Mouse (Mus musculus): ENCODE data around the gene Birc5. TPM values are rescaled to one million over a fixed set of nuclear protein-coding genes. Genes with fewer than 3 reads are reported as not detected.

Birc5 gene
- total and polyA plus RNA-seq, 3 experiments = 131 to 241 (median 184) TPM

- Histone ChIP-seq H3K36me3 (replicated peaks) (peaks cover 94% of the 10 kb centered on the region), H3K27me3 (ENCODE audit: insufficient read depth, low read length) (no peaks in the 10 kb centered on the region), H3K4me3 (ENCODE audit: low read depth, low read length) (no peak overlapping the region), H3K9me3 (replicated peaks) (no peaks in the 10 kb centered on the region), H3K4me1 (ENCODE audit: insufficient read depth, low read depth, low read length) (peaks cover 88% of the 10 kb centered on the region)
- DNase-seq (ENCODE audit: low spot score) (no peak), ATAC-seq (ENCODE audit: extremely low read depth, insufficient number of reproducible peaks, low FRiP score, poor library complexity, severe bottlenecking) (no peak)
- no peak for TF ChIP-seq TAL1 (conservative IDR thresholded peaks at IDR 0.05; ENCODE audit: low read depth, low read length)
- no peak for TF ChIP-seq POLR2AphosphoS5 (IDR thresholded peaks at IDR 0.05; ENCODE audit: insufficient replicate concordance, low read depth, low read length)
- no peak for TF ChIP-seq GATA1 (IDR thresholded peaks at IDR 0.05; ENCODE audit: borderline replicate concordance, low read length)
- no peak for TF ChIP-seq CTCF (IDR thresholded peaks at IDR 0.05; ENCODE audit: low read depth, low read length)
- TF ChIP-seq GATA2 (IDR thresholded peaks at IDR 0.05; ENCODE audit: borderline replicate concordance, low read depth, low read length) = no peak
Measured at GRCm38 (mm10) chr11:117820173-117820572, 28.9 kb upstream of the Birc5 start.

GRCm38 (mm10) chr11:117821868-117822267 lies 27.2 kb upstream of the Birc5 start:
- H3K27me3 ChIP-seq (ENCODE audit: insufficient read depth, low read length) = no peaks in the 10 kb centered on the region
- peaks cover 77% of the 10 kb centered on the region for H3K36me3 ChIP-seq (replicated peaks)
- no peak for ATAC-seq (ENCODE audit: extremely low read depth, insufficient number of reproducible peaks, low FRiP score, poor library complexity, severe bottlenecking)
- H3K4me1 ChIP-seq (ENCODE audit: insufficient read depth, low read depth, low read length) = peaks cover 89% of the 10 kb centered on the region
- H3K9me3 ChIP-seq (replicated peaks) = no peaks in the 10 kb centered on the region
- TF ChIP-seq GATA1 (IDR thresholded peaks at IDR 0.05; ENCODE audit: borderline replicate concordance, low read length) (no peak), CTCF (IDR thresholded peaks at IDR 0.05; ENCODE audit: low read depth, low read length) (no peak), TAL1 (conservative IDR thresholded peaks at IDR 0.05; ENCODE audit: low read depth, low read length) (no peak), GATA2 (IDR thresholded peaks at IDR 0.05; ENCODE audit: borderline replicate concordance, low read depth, low read length) (no peak), POLR2AphosphoS5 (IDR thresholded peaks at IDR 0.05; ENCODE audit: insufficient replicate concordance, low read depth, low read length) (no peak)
- H3K4me3 ChIP-seq (ENCODE audit: low read depth, low read length) = peak overlapping the region; percentile 40; the same call in 1 of the 2 replicates
- no peak for DNase-seq (ENCODE audit: low spot score)

- Histone ChIP-seq H3K36me3 (replicated peaks) (peaks cover 68% of the 10 kb centered on the region), H3K27me3 (ENCODE audit: insufficient read depth, low read length) (no peaks in the 10 kb centered on the region), H3K4me1 (ENCODE audit: insufficient read depth, low read depth, low read length) (peaks cover 91% of the 10 kb centered on the region), H3K9me3 (replicated peaks) (no peaks in the 10 kb centered on the region), H3K4me3 (ENCODE audit: low read depth, low read length) (peak overlapping the region; percentile 10; the same call in 1 of the 2 replicates)
- TF ChIP-seq TAL1 (conservative IDR thresholded peaks at IDR 0.05; ENCODE audit: low read depth, low read length) (no peak), POLR2AphosphoS5 (IDR thresholded peaks at IDR 0.05; ENCODE audit: insufficient replicate concordance, low read depth, low read length) (no peak), CTCF (IDR thresholded peaks at IDR 0.05; ENCODE audit: low read depth, low read length) (no peak), GATA2 (IDR thresholded peaks at IDR 0.05; ENCODE audit: borderline replicate concordance, low read depth, low read length) (no peak), GATA1 (IDR thresholded peaks at IDR 0.05; ENCODE audit: borderline replicate concordance, low read length) (no peak)
- DNase-seq (ENCODE audit: low spot score) = no peak
- no peak for ATAC-seq (ENCODE audit: extremely low read depth, insufficient number of reproducible peaks, low FRiP score, poor library complexity, severe bottlenecking)
Measured at GRCm38 (mm10) chr11:117822728-117823241, 26.3 kb upstream of the Birc5 start.

GRCm38 (mm10) chr11:117823411-117823810 lies 25.6 kb upstream of the Birc5 start:
- Histone ChIP-seq H3K9me3 (replicated peaks) (no peaks in the 10 kb centered on the region), H3K36me3 (replicated peaks) (peaks cover 62% of the 10 kb centered on the region), H3K4me3 (ENCODE audit: low read depth, low read length) (no peak overlapping the region), H3K27me3 (ENCODE audit: insufficient read depth, low read length) (no peaks in the 10 kb centered on the region), H3K4me1 (ENCODE audit: insufficient read depth, low read depth, low read length) (peaks cover 90% of the 10 kb centered on the region)
- DNase-seq (ENCODE audit: low spot score) (no peak), ATAC-seq (ENCODE audit: extremely low read depth, insufficient number of reproducible peaks, low FRiP score, poor library complexity, severe bottlenecking) (no peak)
- TF ChIP-seq POLR2AphosphoS5 (IDR thresholded peaks at IDR 0.05; ENCODE audit: insufficient replicate concordance, low read depth, low read length) (no peak), TAL1 (conservative IDR thresholded peaks at IDR 0.05; ENCODE audit: low read depth, low read length) (no peak), GATA1 (IDR thresholded peaks at IDR 0.05; ENCODE audit: borderline replicate concordance, low read length) (no peak), GATA2 (IDR thresholded peaks at IDR 0.05; ENCODE audit: borderline replicate concordance, low read depth, low read length) (no peak), CTCF (IDR thresholded peaks at IDR 0.05; ENCODE audit: low read depth, low read length) (no peak)

GRCm38 (mm10) chr11:117824060-117824969 lies 24.7 kb upstream of the Birc5 start:
- peaks cover 52% of the 10 kb centered on the region for H3K36me3 ChIP-seq (replicated peaks)
- DNase-seq (ENCODE audit: low spot score) = peak; percentile 70
- 0 out of 2 replicates have a peak, but pooled peaks have one; percentile 36 for ATAC-seq (ENCODE audit: extremely low read depth, insufficient number of reproducible peaks, low FRiP score, poor library complexity, severe bottlenecking)
- H3K9me3 ChIP-seq (replicated peaks) = no peaks in the 10 kb centered on the region
- peaks cover 89% of the 10 kb centered on the region for H3K4me1 ChIP-seq (ENCODE audit: insufficient read depth, low read depth, low read length)
- TF ChIP-seq POLR2AphosphoS5 (IDR thresholded peaks at IDR 0.05; ENCODE audit: insufficient replicate concordance, low read depth, low read length) (no peak), CTCF (IDR thresholded peaks at IDR 0.05; ENCODE audit: low read depth, low read length) (peak; percentile 75)
- no peaks in the 10 kb centered on the region for H3K27me3 ChIP-seq (ENCODE audit: insufficient read depth, low read length)
- peak overlapping the region; percentile 79 for H3K4me3 ChIP-seq (ENCODE audit: low read depth, low read length)

- ATAC-seq (ENCODE audit: extremely low read depth, insufficient number of reproducible peaks, low FRiP score, poor library complexity, severe bottlenecking) (peak; percentile 50), DNase-seq (ENCODE audit: low spot score) (peak; percentile 75)
- Histone ChIP-seq H3K27me3 (ENCODE audit: insufficient read depth, low read length) (no peaks in the 10 kb centered on the region), H3K9me3 (replicated peaks) (no peaks in the 10 kb centered on the region), H3K36me3 (replicated peaks) (peaks cover 44% of the 10 kb centered on the region), H3K4me1 (ENCODE audit: insufficient read depth, low read depth, low read length) (peaks cover 87% of the 10 kb centered on the region), H3K4me3 (ENCODE audit: low read depth, low read length) (peak within 1 kb of the TSS; percentile 79)
- no peak for TF ChIP-seq POLR2AphosphoS5 (IDR thresholded peaks at IDR 0.05; ENCODE audit: insufficient replicate concordance, low read depth, low read length)
- TF ChIP-seq GATA1 (IDR thresholded peaks at IDR 0.05; ENCODE audit: borderline replicate concordance, low read length) = no peak
- TF ChIP-seq CTCF (IDR thresholded peaks at IDR 0.05; ENCODE audit: low read depth, low read length) = no peak
- no peak for TF ChIP-seq GATA2 (IDR thresholded peaks at IDR 0.05; ENCODE audit: borderline replicate concordance, low read depth, low read length)
- no peak for TF ChIP-seq TAL1 (conservative IDR thresholded peaks at IDR 0.05; ENCODE audit: low read depth, low read length)
Measured at GRCm38 (mm10) chr11:117825333-117826101, 23.5 kb upstream of the Birc5 start, which contains the start of the genes Afmid and Tk1. TSS of gene Afmid (plus strand) at chr11:117825924. TSS of gene Tk1 (minus strand) at chr11:117826092.
